Mouse (Mus musculus) testis, adult 2 months (tissue): ENCODE data around the gene Grm7.

Source experiments
- CTCF ChIP-seq: fragments of 200-500 bp; IDR thresholded peaks from 2 replicates; pipeline ENCODE4 v1.5.1; 2012; ENCODE audit warnings: low read depth, mild to moderate bottlenecking, inconsistent platforms, low read length, moderate library complexity; ENCODE audit not compliant: control insufficient read depth, insufficient read depth, insufficient replicate concordance
- POLR2A ChIP-seq: fragments of 200-500 bp; IDR thresholded peaks from 2 replicates; pipeline ENCODE4 v1.6.1; 2012; ENCODE audit warnings: low read depth, mild to moderate bottlenecking, inconsistent platforms, low read length, moderate library complexity; ENCODE audit not compliant: control insufficient read depth

- TF ChIP-seq CTCF = no peak
- no peak for TF ChIP-seq POLR2A
These were observed 400.5 kb downstream of the Grm7 start for GRCm38 (mm10) chr6:111045896-111046295.
